Mouse (Mus musculus): ENCODE results near the gene Lhcgr. TPM values are rescaled to one million over a fixed set of nuclear protein-coding genes. Genes with fewer than 3 reads are reported as not detected.

Gene Lhcgr
- polyA plus RNA-seq, 1 experiment from 2014 or later: not detected

GRCm38 (mm10) chr17:88702345-88702744 is 89.4 kb downstream of the Lhcgr start:
- ATAC-seq (ENCODE audit: insufficient read depth, low FRiP score, low read depth): no peak
- Histone ChIP-seq H3K9ac (no peak overlapping the region), H3K4me3 (replicated peaks) (no peak overlapping the region), H3K4me1 (no peaks in the 10 kb centered on the region), H3K4me2 (no peak overlapping the region), H3K36me3 (no peaks in the 10 kb centered on the region), H3K27ac (no peak overlapping the region), H3K9me3 (no peaks in the 10 kb centered on the region), H3K27me3 (replicated peaks) (no peaks in the 10 kb centered on the region)
- WGBS: 8% methylated on average over 6 of the region's 6 CpGs

GRCm38 (mm10) chr17:88700901-88701300 is 90.9 kb downstream of the Lhcgr start:
- Histone ChIP-seq H3K4me1 (no peaks in the 10 kb centered on the region), H3K36me3 (no peaks in the 10 kb centered on the region), H3K27me3 (replicated peaks) (no peaks in the 10 kb centered on the region), H3K9me3 (no peaks in the 10 kb centered on the region), H3K27ac (no peak overlapping the region), H3K4me2 (no peak overlapping the region), H3K4me3 (replicated peaks) (no peak overlapping the region), H3K9ac (no peak overlapping the region)
- no peak for ATAC-seq (ENCODE audit: insufficient read depth, low FRiP score, low read depth)

DNA sequence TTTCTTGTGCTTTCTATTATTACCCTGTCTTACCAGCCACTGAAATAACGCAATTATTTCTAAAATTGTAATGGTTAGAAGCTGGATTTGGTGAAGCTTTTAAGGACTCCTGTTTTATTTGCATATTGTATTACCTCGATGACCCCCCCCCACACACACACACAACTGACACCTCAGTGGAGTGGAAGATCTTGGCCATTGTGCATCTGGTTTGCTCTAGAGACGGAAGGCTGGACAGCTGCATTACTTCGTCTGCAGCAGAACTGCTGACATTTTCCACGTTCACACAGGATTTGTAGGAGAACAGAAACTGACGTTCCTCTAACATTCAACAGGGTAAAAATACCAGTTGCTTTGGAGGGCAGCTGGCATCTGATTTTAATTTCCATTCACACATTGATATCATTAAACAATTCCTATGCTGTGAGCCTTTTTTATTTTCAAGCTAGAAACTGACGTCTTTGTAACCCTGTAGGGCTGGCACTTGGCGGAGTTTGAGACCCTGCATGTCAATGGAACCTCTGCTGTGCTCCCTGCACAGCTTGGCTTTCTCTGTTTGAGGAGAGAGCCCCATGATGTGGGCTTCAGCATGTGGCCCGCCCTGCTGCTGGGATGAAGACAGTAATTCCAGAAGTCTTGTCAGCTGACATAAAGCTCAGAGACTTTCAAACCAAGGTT is 95.0 kb downstream of the Lhcgr start:
- peak overlapping the region; percentile 57; the same call in 1 of the 2 replicates for H3K27ac ChIP-seq

DNA sequence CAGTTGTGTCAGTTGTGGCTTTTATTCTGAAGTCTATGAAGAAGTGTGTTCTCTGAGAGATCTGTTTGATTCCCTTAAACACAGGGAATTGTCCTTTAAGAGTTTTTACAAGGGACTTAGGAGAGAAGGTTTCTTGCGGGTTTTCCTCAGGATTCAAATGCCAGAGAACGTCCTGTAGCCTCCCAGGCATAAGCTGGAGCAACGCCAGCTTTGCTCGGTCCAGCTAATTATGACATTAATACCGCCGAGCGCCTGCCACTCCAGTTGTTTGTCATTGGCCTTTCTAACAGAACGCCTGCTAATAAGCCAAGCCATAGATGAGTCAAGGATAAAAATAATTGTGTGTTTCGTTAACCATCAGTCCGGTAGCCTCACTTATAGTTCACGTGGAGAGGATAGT is 103.6 kb downstream of the Lhcgr start:
- Histone ChIP-seq H3K4me3 (replicated peaks) (no peak overlapping the region), H3K27me3 (replicated peaks) (no peaks in the 10 kb centered on the region), H3K36me3 (no peaks in the 10 kb centered on the region), H3K9me3 (no peaks in the 10 kb centered on the region), H3K4me2 (no peak overlapping the region), H3K4me1 (no peaks in the 10 kb centered on the region), H3K9ac (no peak overlapping the region), H3K27ac (no peak overlapping the region)
- no peak for ATAC-seq (ENCODE audit: insufficient read depth, low FRiP score, low read depth)
- 67% methylated on average over 11 of the region's 11 CpGs for WGBS

More for the DNA sequence above, 95.0 kb downstream of the Lhcgr start:
- Histone ChIP-seq H3K4me1 (no peaks in the 10 kb centered on the region), H3K4me2 (no peak overlapping the region), H3K9me3 (no peaks in the 10 kb centered on the region), H3K9ac (no peak overlapping the region), H3K4me3 (replicated peaks) (no peak overlapping the region), H3K27me3 (replicated peaks) (no peaks in the 10 kb centered on the region), H3K36me3 (no peaks in the 10 kb centered on the region)
- 48% methylated on average over 9 of the region's 9 CpGs for WGBS
- no peak for ATAC-seq (ENCODE audit: insufficient read depth, low FRiP score, low read depth)

GRCm38 (mm10) chr17:88675310-88676309 is 116.2 kb downstream of the Lhcgr start:
- 90% methylated on average over 23 of the region's 23 CpGs for WGBS

DNA sequence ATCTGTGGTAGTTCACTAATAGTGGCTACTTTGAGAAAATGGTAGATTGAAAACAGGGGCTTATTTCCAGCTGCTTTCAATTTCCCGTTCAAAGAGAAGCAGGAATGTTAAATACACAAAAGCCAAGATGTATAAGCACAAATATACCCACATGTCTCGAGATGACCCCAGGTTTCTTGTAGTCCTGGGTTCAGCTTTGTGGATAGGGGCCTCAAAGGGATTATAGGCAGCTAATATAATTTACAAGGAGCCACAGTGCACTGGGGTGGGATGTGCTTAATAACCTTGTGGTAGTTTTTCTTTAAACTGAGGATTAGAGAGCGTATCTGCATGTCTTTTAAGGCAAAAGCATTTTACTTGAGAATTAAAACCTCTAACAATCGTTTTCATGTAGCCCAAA is 121.0 kb downstream of the Lhcgr start:
- Histone ChIP-seq H3K27me3 (replicated peaks) (no peaks in the 10 kb centered on the region), H3K4me2 (no peak overlapping the region), H3K4me3 (replicated peaks) (no peak overlapping the region), H3K27ac (no peak overlapping the region), H3K9me3 (no peaks in the 10 kb centered on the region), H3K9ac (no peak overlapping the region), H3K4me1 (0 out of 2 replicates have a peak, but pooled peaks cover 3% of the 10 kb centered on the region), H3K36me3 (no peaks in the 10 kb centered on the region)
- no peak for ATAC-seq (ENCODE audit: insufficient read depth, low FRiP score, low read depth)
- WGBS: 43% methylated on average over 4 of the region's 4 CpGs

More at GRCm38 (mm10) chr17:88675310-88676309, 116.2 kb downstream of the Lhcgr start:
- no peak overlapping the region for H3K27ac ChIP-seq
- no peak overlapping the region for H3K9ac ChIP-seq
- no peak overlapping the region for H3K4me2 ChIP-seq
- ATAC-seq (ENCODE audit: insufficient read depth, low FRiP score, low read depth): no peak
- no peak overlapping the region for H3K4me3 ChIP-seq (replicated peaks)
- H3K36me3 ChIP-seq: no peaks in the 10 kb centered on the region
- H3K4me1 ChIP-seq: no peaks in the 10 kb centered on the region
- no peaks in the 10 kb centered on the region for H3K9me3 ChIP-seq
- H3K27me3 ChIP-seq (replicated peaks): no peaks in the 10 kb centered on the region

DNA sequence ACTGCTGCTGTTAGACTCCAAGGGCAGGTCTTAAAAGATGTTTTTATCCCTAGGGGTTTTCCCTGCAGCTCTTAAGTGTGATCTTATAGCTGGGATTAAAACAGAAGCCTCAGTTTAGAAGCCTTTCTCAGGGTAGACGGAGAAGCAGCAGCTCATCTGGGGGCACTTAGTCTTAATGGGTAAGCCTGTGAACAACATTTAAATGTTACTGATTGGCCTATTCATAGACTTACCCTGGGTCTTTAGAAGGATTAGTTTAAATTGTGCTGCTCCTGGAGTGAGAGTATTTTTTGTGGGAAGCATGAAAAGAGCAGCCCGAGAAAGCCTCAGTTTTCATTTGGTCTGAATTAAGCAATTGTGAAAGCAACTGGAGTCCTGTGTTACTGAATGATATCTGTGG is 121.9 kb downstream of the Lhcgr start:
- Histone ChIP-seq H3K27me3 (replicated peaks) (no peaks in the 10 kb centered on the region), H3K4me2 (no peak overlapping the region), H3K9me3 (no peaks in the 10 kb centered on the region), H3K4me3 (replicated peaks) (no peak overlapping the region), H3K36me3 (no peaks in the 10 kb centered on the region), H3K27ac (no peak overlapping the region), H3K9ac (no peak overlapping the region), H3K4me1 (0 out of 2 replicates have a peak, but pooled peaks cover 3% of the 10 kb centered on the region)
- no peak for ATAC-seq (ENCODE audit: insufficient read depth, low FRiP score, low read depth)
- 61% methylated on average over 2 of the region's 2 CpGs for WGBS

DNA sequence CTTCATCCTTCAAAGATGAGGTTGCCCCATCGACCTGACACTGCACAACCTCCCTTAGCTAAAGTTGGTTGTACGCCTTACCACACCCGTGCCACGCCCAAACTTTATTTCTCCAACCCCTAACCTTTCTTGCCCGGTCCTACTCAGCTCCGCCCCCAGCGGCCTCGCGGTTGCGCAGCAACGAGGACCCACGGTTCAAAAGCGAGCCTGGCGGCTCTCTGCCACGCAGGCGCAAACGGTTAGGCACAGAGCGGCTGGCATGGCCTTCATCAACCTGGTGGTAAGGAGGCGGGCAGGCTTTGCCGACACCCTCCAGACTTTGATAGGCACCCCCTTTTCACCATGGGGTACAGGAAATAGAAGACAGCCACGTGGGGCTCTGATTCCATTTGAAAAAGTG is 123.3 kb downstream of the Lhcgr start, which contains the start of gene Gtf2a1l:
Gtf2a1l (plus strand) TSS at position 209 of the 400 bp plus-strand sequence.
- H3K27me3 ChIP-seq (replicated peaks): no peaks in the 10 kb centered on the region
- ATAC-seq (ENCODE audit: insufficient read depth, low FRiP score, low read depth): no peak
- H3K4me3 ChIP-seq (replicated peaks): peak within 1 kb of the TSS; percentile 7; the same call in 1 of the 2 replicates
- 23% methylated on average over 21 of the region's 21 CpGs for WGBS
- H3K4me2 ChIP-seq: peak within 1 kb of the TSS; percentile 47
- H3K36me3 ChIP-seq: no peaks in the 10 kb centered on the region
- no peak within 1 kb of the TSS for H3K27ac ChIP-seq
- 0 out of 2 replicates have a peak, but pooled peaks cover 3% of the 10 kb centered on the region for H3K4me1 ChIP-seq
- H3K9ac ChIP-seq: no peak within 1 kb of the TSS
- H3K9me3 ChIP-seq: no peaks in the 10 kb centered on the region

Other genes with a start within 250 kb of the Lhcgr start
- gene Ston1, start 194.3 kb downstream of the Lhcgr start, polyA plus RNA-seq (2015; fragmentation: Nextera tagmentation; extraction: Ambion mirVana): 5.1 and 5.9 TPM in 2 replicates
- gene Gtf2a1l, start 123.3 kb downstream of the Lhcgr start, polyA plus RNA-seq (2015; fragmentation: Nextera tagmentation; extraction: Ambion mirVana): 0.18 and 0.44 TPM in 2 replicates